Mouse (Mus musculus): ENCODE data around the gene Arhgap1.

DNA sequence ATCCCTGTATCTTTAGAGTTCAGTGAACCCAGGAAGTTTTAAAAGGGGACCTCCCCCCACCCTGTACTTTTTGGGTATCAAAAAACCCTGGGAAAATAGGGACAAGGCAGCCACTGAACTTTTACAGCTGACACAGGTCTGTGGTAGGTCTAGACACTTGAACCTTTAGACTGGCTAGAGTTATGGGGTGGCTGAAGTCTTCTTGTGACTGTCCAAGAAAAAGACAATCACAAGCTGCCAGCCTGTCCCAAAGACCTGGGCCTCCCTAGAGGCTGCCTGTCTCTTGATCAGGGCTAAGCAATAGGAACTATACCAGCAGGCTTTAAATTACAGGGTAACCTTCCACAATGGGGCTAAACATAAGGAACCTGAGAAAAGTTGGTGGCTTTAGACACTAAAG lies 27.3 kb downstream of the Arhgap1 start:
- TF ChIP-seq POLR2A (IDR thresholded peaks at IDR 0.05; ENCODE audit: borderline replicate concordance, extremely low read depth, insufficient read depth, insufficient read length, poor library complexity, severe bottlenecking) = no peak
- no peak for TF ChIP-seq CTCF (IDR thresholded peaks at IDR 0.05; ENCODE audit: borderline replicate concordance, extremely low read depth, insufficient read depth, insufficient read length)

Measured in brain, embryonic 14.5 days (tissue).